Comparison of ENCODE assay signal across 15 mouse cellular contexts in the genomic region with DNA sequence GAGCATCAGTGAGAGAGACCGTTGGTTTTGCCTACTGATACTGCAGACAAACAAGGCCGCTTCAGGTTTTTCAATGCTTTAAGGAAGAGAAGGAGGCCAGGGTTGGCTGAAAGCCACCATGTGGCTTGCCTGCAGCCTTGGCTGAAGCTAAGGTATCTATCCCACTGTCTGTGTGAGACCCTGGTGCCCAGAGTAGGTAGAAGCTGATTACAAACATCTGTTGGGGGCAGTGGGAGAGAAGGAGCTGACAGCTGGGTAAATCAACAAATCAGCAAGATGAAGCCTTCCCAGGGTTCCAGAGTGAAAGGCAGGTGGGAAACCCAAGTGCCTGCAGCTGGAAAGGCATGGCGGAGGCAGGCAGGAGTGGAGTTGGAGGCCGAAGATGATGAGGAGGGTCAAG.
"Had no signal": no experiment of that assay in that cellular context is flagged by ENCODE, and none has a peak within 500 bp of the region (broad histone marks: within the 10 kb centered on the region; RNA-seq: fewer than 3 reads in every experiment).

No protein-coding gene starts in this region.

- DNase-seq: kidney, adult 2 months; left cerebral cortex, postnatal 4 days; liver, embryonic 13.5 days; liver, postnatal 0 days; lung, postnatal 10 days; retina, postnatal 1 day; right cerebral cortex, postnatal 4 days; spleen, adult 18-20 months had no signal

- H3K9ac ChIP-seq: kidney, embryonic 15.5 days; limb, embryonic 15.5 days; liver, embryonic 13.5 days; liver, postnatal 0 days; midbrain, embryonic 13.5 days; neural tube, embryonic 13.5 days; stomach, embryonic 15.5 days had no signal

- H3K36me3 ChIP-seq: kidney, embryonic 15.5 days; limb, embryonic 15.5 days; liver, embryonic 13.5 days; stomach, embryonic 15.5 days had no signal

- H3K4me3 ChIP-seq: kidney, embryonic 15.5 days; limb, embryonic 15.5 days; liver, embryonic 13.5 days; megakaryocyte, embryonic 14.5 days; midbrain, embryonic 13.5 days; neural tube, embryonic 13.5 days; stomach, embryonic 15.5 days had no signal

- H3K27me3 ChIP-seq: kidney, embryonic 15.5 days; limb, embryonic 15.5 days; neural tube, embryonic 13.5 days; stomach, embryonic 15.5 days had no signal

- ATAC-seq: liver, postnatal 0 days; midbrain, embryonic 13.5 days had no signal

- H3K27ac ChIP-seq: liver, embryonic 13.5 days; macrophage; midbrain, embryonic 13.5 days; neural tube, embryonic 13.5 days; stomach, embryonic 15.5 days had no signal

- H3K4me2 ChIP-seq: kidney, embryonic 15.5 days; limb, embryonic 15.5 days; liver, embryonic 13.5 days; midbrain, embryonic 13.5 days; neural tube, embryonic 13.5 days; stomach, embryonic 15.5 days had no signal

- H3K9me3 ChIP-seq: kidney, embryonic 15.5 days; limb, embryonic 15.5 days; liver, embryonic 13.5 days; megakaryocyte, embryonic 14.5 days; midbrain, embryonic 13.5 days; neural tube, embryonic 13.5 days; stomach, embryonic 15.5 days had no signal
